Mouse (Mus musculus): ENCODE data around the gene Etnk2.
"Not testable (repeated sequence)": the region's sequence is repeated elsewhere in the genome, so short reads cannot be mapped to it uniquely, and the experiment has no call there.

Gene Etnk2

DNA sequence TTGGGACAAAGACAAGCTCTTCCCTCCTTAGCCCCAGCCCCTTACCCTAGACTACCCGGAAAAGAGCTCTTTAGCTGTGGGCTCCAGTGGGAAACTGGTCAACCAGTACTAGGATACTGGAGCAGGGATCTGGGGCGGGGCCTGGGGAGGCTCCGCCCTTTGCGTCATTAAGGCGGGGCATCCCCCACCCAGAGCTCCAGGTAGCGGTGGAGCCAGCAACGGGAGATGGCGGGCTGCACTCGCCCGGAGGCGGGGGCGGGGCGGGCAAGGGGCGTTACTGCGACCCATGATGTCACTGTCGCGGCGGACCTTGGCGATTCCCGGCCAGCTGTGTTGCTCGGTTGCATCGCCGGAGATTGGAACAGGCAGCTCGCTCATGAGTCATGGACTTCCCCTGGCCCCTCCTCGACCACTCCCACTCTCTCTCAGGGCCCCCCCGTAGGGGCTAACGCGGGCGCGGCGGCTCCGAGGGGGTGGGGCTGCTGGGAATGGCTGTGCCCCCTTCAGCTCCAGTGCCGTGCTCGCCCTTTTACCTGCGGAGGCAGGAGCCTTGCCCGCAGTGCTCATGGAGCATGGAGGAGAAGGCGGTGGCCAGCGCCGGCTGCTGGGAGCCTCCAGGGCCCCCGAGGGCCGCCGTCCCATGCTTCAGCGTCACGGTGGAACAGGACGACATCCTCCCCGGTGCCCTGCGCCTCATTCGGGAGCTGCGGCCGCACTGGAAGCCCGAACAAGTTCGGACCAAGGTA, at the start of gene Etnk2:
TSS of gene Etnk2 (plus strand) at position 297 of the 746 bp plus-strand sequence.
- DNase-seq (ENCODE audit: low spot score): peak; percentile 37

GRCm38 (mm10) chr1:133314364-133314763, 49.0 kb upstream of the Etnk2 start:
- peak; percentile 18 for DNase-seq (ENCODE audit: low spot score)

DNA sequence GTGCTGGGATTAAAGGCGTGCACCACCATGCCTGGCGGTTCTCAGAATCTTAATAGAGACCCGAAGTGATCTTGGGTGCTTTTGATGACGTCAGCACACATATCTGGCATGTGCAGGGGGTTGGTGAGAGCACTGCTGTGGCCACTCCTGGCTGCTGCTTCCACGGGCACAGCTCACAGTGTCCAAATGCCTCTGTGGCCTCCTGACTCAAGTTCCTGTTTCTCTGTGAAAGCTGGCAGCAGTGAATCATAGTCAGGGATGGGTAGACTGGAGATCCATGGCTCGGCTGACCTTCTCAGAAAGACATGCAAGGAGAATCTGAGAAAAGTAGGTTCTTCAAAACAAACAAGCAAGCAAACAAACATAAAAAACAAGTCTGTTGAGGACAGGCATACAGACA, 47.6 kb upstream of the Etnk2 start:
- DNase-seq (ENCODE audit: low spot score): no peak

- no peak for DNase-seq (ENCODE audit: low spot score)
These were observed 46.8 kb upstream of the Etnk2 start for GRCm38 (mm10) chr1:133316577-133316976.

DNA sequence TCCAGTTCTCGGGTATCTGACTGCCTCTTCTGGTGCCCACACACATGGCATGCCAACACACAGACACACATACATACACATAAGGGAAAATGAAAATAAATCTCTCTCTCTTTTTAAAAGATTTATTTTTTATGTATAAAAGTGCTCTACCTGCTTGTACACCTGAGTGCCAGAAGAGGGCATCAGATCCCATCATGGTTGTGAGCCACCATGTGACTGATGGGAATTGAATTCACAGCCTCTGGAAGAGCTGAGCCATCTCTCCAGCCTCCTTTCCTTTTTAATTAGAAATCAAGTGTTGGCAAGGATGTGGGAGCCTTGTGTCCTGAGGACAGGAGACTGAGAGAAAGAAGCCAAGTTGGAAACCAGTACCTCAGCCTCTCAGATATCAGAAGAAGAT, 46.2 kb upstream of the Etnk2 start:
- DNase-seq (ENCODE audit: low spot score): no peak

GRCm38 (mm10) chr1:133321267-133321925, 42.0 kb upstream of the Etnk2 start, which contains the start of gene Kiss1:
TSS of gene Kiss1 (plus strand) at chr1:133321875.
- no peak for DNase-seq (ENCODE audit: low spot score)

DNA sequence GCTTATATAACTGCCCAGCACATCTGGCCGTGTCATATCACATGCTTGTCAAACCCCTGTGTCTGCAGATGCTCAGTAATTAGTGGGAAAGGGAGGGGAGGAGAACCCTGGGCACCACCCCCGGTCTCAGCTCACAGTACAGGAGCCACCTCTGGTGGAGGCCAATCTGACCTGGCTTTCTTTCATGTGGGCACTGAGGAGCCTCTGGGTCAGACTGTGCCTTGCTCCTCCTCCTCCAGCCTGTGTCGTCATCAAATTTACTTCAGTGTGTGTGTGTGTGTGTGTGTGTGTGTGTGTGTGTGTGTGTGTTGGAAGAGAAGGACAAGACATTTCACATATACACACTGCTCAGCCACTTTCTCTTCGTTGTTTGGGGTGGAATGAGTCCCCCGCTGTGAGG, 40.0 kb upstream of the Etnk2 start:
- no peak for DNase-seq (ENCODE audit: low spot score)

GRCm38 (mm10) chr1:133325951-133326350, 37.4 kb upstream of the Etnk2 start:
- no peak for DNase-seq (ENCODE audit: low spot score)

GRCm38 (mm10) chr1:133327094-133327493, 36.3 kb upstream of the Etnk2 start:
- DNase-seq (ENCODE audit: low spot score): no peak

DNA sequence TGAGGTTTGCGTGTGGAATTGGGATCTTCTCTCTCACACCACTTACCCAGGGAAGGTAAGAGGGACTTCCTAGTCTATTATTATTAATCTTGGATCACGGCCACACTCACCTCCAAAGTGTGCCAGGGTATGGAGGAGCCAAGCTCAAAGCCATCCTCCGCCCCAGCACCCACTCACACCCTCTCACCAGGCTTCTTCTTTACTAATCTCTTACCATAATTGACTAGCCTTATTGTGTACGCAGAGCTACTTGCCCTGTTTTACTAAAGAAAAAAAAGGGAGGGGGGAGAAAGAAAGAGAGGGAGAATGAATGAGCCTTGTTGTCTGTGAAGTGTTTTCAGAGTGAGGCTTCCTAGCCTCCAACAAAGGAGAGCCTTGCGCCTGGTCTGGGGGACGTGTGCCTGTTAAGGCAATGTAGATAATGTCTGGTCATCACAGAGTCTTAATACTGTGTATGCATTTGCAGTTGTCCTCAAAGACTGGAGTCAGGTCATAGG, 35.0 kb upstream of the Etnk2 start:
- no peak for DNase-seq (ENCODE audit: low spot score)

DNA sequence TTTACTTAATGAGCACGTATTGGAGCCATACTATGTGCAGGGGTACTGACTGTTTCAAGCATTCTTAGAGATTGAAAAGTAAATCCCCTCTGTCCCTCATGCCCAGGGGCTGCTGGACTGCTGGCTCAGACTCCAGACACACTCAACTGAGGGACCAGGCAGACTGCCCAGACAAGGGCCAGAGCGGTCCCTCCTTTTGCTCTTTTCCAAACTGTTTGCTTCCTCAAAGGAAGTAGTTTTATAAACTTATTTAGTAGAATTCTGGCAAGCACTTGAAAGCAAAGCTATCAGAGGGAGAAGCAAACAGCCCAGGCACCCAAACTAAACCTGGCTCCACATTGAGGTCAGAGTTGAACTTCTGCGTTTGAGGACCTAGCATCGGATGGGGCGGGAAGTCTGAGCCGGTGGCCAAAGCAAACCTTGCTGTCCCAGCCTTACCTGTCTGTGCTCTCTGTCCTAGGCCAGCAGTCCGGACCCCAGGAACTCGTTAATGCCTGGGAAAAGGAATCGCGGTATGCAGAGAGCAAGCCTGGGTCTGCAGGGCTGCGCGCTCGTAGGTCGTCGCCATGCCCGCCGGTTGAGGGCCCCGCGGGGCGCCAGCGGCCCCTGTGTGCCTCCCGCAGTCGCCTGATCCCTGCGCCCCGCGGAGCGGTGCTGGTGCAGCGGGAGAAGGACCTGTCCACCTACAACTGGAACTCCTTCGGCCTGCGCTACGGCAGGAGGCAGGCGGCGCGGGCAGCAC, 34.3 kb upstream of the Etnk2 start:
- no peak for DNase-seq (ENCODE audit: low spot score)

- DNase-seq (ENCODE audit: low spot score): no peak
These were observed 33.8 kb upstream of the Etnk2 start for GRCm38 (mm10) chr1:133329638-133329964.

DNA sequence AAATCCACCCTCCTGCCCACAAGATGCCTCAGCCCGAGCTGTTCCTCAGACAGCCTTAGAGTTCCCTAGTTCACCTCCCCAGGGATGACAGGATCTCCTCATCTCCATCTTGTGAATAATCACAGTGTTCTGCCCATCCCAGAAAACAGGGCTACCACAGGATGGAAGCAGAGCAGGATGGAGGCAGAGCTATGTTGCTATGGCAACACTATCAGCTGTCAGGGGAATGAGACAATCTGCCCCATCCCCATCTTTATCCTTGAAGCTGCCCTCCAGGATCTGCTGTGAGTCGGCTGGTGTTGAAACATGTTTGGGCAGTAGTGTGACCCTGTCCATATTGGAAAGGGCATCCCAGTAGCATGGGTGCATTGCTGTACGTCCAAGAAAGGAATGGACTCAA, 32.2 kb upstream of the Etnk2 start:
- DNase-seq (ENCODE audit: low spot score): no peak

- no peak for DNase-seq (ENCODE audit: low spot score)
These were observed 30.5 kb upstream of the Etnk2 start for GRCm38 (mm10) chr1:133332656-133333430.

- DNase-seq (ENCODE audit: low spot score): no peak
These were observed 29.4 kb upstream of the Etnk2 start for GRCm38 (mm10) chr1:133333937-133334336.

GRCm38 (mm10) chr1:133340403-133340802, 23.0 kb upstream of the Etnk2 start:
- not testable (repeated sequence) for DNase-seq (ENCODE audit: low spot score)

DNA sequence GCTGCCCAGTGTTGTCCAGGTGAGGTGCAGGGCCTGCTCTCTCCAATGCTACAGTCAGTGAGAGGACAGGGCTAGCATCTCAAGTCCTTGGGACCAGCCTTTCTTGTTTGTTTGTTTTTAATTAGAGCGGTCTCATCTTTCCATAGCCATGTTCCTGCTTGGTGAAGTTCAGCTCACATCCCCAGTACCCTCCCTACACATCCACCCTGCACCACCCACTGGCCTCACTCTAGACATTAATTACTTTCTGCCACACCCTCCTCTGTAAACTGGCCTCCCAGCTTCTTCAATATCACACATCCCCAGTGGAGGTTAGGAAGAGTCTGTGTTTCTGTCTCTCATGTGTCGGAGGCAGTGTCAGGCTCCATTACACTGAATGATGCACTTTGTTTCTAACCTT, 19.0 kb upstream of the Etnk2 start:
- DNase-seq (ENCODE audit: low spot score): no peak

- no peak for DNase-seq (ENCODE audit: low spot score)
These were observed 16.8 kb upstream of the Etnk2 start for GRCm38 (mm10) chr1:133346531-133346930.

- DNase-seq (ENCODE audit: low spot score): no peak
These were observed 16.1 kb upstream of the Etnk2 start for GRCm38 (mm10) chr1:133347226-133347625.

DNA sequence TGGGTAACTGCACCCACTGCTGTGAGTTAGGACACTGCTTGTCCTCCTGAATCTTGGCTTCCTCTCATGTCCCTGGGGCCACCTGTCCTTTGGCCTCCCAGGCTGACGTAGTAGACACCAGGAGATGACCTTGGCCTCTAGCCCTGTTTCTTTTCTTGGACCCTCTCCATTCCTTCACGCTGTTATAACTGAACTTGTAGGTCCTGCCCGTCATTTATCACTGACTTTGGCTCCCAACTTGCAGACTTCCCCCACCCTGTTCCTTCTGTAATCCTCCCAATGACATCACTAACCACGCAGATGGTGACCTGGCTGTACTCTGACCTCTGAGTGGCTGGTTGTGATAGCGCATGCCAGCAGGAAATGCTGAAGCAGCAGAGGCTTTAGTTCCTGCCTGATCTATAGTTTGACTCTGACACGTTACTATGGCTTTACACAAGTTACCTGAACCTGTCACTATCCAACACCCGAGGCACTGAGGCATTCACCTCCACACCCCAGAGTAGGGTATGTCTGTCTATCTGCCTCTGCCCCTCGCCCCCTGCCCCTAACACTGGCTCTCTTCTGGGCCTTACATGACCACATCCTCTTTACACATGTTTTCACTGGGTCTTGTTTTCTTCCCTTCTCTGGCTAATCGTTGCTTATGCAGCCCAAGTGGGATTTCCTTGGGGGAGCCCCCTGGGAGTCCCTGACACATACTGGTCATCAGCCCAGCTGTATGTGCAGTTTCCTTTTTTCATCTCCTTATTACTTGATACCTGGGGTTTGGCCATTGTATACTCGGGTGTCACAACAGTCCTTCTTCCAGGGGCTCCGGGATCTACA, 15.5 kb upstream of the Etnk2 start:
- no peak for DNase-seq (ENCODE audit: low spot score)

GRCm38 (mm10) chr1:133350210-133350609, 13.2 kb upstream of the Etnk2 start, which contains the start of gene Ren1:
TSS of gene Ren1 (plus strand) at chr1:133350510.
- DNase-seq (ENCODE audit: low spot score): no peak

Data from T-cell, adult 2 months (primary cell).